Mouse (Mus musculus): ENCODE data around the gene Eipr1. TPM values are rescaled to one million over a fixed set of nuclear protein-coding genes. Genes with fewer than 3 reads are reported as not detected.
"Not testable (repeated sequence)": the region's sequence is repeated elsewhere in the genome, so short reads cannot be mapped to it uniquely, and the experiment has no call there.

The Eipr1 gene
- total RNA-seq, 4 experiments from 2014 or later: 6.5 to 8.3 (median 7.5) TPM

DNA sequence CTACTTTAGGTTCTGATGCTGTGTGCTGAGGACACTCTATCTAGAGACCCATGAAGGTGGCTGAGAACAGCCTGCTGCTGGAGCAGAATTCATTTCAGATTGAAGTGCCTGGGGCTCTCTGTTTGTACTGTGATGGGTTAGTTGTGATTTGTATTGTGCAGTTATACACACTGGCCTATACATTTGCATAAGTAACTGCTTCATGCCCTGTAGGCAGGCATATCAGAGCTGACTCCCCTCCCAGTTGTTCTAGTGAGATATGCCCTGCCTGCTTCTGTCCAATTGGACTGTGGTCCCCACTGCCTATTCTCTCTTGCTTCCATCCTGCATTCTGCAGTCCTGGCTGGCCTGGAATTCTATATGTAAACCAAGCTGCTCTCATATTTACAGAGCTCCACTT lies 128.9 kb downstream of the Eipr1 start:
- DNase-seq (ENCODE audit: low spot score in 2 of 2): no peak

DNA sequence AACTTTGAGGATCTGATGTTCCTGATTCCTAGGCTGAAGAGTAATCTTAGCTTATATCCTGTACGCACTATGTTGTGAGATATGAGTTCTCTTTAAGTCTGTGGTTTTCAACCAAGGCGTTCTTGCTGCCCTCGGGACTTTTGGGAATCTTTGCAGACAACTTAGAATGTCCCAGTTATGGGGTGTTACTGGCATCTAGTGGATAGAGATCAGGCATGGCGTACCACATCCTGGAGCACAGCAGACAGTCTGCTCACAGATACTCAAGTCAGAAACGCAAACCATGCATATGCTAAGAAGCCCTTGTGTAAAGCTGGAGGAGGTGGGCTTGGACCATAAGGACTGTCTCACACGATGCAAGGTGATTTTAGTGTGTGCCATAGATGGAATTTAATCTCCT lies 136.1 kb downstream of the Eipr1 start:
- no peak for DNase-seq (ENCODE audit: low spot score in 2 of 2)

DNA sequence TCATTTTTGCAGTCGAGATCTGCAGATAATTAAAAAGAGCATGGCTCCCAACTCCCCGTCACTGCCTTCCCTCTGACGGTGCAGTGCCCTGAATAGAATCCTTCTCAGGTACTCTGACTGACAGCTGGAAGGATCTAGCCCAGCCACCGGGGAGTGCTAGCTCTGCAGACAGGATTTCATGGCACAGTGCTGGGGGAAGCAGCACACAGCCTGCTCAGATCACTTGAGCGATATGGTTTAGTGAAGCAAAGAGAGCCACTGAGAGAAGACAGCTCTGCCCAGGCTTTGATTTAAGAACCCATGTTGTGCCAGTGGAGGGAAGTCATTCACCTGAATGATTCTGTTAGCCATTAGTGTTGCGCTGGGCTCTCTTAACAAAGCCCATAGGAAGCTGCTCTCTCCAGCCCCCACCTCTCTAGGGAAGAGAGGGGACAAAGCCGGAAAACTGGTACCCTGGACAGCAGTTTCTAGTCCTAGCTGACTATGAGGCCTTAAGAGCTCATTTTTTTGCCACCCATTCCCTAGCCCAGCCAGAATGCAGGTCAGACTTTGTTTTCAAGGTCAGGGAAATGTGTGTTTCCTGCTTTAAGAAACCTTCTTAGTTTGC lies 137.6 kb downstream of the Eipr1 start:
- DNase-seq (ENCODE audit: low spot score in 2 of 2): no peak

DNA sequence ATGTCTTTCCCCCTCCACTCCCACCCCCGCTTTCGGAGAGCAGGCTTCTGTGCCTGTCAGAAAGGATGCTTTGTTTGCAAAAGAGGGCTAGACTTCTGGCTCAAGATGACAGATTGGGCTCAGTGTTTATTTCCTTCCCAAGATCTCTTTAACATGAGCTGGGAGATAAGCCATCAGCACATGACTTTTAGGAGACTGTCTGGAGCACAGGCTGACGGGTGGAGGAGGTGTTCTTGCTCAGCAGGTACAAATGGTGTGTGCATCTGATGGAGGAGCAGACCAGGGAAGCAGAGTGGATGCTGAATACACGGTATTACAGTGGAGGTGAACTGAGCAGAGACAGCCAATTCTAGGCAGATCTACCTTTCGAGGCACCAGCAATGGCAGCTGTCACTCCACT lies 139.9 kb downstream of the Eipr1 start:
- no peak for DNase-seq (ENCODE audit: low spot score in 2 of 2)

DNA sequence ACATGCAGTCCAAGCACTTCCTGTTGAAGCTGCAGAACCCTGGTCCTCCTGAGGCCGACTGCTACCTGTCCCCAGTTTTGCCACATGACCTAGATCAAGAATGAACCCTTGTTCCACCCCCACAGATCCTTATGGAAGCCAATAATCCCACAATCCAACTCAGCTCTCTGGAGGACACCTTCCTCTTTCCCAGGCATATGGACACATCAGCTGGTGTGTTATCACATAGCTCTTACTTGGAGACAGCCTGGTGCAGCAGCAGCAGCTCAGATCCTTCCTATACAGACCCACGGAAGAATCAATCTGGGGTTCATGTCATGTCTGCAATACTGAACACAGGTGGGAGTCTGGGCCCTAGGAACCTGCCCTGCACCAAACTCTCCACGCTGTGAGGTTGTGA lies 145.0 kb downstream of the Eipr1 start:
- no peak for DNase-seq (ENCODE audit: low spot score in 2 of 2)

DNA sequence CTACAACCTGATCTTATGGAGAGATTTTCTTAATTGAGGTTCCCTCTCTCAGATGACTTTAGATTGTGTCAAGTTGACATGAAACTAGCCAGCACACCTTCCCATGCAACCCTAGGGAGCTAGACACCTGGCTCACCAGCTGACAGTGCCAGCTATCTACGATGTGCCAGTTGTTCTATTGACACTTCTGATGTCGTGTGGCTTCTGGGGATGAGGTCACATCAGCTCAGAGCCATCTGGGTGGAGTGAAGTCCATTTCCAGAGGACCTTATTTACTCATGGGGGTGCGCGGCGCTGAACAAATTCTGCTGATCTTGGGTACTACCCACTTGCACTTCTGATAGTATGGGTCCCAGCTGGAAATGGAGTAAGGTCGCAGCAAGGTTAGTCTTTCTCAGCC lies 146.7 kb downstream of the Eipr1 start:
- no peak for DNase-seq (ENCODE audit: low spot score in 2 of 2)

DNA sequence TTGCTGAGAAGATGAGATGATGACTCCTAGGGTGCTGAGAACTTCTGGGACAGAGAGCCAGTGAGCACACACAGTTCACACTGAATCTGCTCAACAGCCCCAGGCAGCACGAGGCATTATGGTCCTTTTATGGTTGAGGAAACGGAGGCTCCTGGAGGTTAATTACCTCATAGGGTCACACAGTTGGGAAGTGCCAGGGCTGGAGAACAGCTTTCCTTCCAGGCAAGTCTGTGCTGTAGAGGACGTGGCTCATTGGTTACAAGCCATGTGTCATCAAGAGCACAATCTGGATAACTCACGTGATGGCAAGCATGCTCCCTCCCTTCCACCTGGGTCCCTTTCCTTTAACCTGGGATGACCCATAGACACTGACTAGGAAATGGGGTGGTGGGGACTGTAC lies 148.1 kb downstream of the Eipr1 start:
- DNase-seq (ENCODE audit: low spot score in 2 of 2): no peak

DNA sequence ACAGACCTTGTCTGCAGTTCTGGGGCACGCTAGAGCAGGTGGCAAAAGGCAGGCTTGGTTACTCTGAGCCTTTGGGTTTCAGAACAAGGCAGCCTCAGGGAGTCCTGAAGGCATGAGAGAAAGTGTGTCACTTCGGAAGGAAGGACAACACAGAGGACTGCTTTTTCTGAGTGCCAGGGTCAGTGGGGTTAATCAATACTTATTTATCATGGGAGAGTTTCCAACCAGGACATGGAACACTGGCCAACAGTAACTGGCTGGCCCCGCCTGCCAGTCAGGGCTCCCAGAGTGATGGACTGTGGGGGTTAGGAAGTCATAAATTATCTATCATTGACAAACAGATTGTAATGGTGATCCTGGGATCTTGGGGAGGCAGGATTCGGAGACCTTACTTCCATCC lies 148.7 kb downstream of the Eipr1 start:
- no peak for DNase-seq (ENCODE audit: low spot score in 2 of 2)

DNA sequence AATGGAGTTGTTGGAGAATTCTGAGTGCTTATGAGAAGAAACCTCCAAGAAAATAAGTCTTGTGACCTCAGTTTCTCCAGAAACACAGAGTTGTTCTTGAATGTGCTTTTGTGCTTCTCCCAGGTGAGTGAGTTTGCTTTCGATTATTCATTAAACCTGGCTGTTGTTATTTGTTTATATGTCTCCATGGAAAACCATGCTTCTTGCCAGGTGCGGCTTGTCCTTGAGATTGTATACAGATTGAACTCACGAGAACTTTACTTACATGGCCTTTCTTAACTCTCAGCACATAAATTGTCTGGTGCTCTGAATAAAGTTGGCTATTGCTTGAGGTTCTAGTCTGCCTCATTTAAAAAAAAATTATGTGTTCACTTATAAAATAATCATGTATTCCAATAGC lies 150.5 kb downstream of the Eipr1 start:
- no peak for DNase-seq (ENCODE audit: low spot score in 2 of 2)

DNA sequence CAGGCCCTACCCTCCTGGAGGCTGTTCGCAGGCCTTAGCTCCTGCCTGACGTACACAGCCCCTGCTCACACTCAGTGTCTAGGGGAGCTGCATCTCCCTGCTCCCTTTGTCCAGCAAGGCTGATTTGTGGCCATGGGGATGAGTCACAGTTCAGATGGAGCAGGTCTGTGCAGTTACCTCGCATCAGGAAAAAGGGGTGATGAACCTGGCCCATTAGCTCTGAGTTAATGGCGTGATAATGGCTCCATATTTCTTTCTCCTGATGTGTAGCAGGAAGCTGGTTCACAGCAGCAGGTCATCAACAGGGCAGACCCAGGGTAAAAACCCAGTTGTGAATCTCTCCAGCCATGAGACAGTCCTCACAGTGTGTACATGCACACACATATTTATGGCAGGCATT lies 151.5 kb downstream of the Eipr1 start:
- no peak for DNase-seq (ENCODE audit: low spot score in 2 of 2)

DNA sequence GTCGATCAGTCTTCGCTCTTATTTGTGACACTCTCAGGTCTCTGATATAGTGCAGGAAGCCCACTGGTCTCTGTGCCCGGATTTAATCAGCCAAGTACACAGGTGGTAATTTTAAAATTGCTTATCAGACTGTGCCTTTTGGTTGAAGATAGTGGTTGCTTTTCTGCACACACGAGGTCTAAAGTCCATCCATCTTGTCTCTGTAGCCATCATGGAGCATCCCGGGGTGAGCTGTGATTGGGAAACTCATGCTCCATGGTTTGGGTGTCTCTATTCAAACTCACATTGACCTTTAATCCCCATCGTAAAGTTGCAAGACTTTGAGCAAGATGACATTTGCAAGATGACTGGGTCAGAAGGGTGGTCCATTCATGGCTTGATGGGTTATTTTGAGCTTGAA lies 153.9 kb downstream of the Eipr1 start:
- no peak for DNase-seq (ENCODE audit: low spot score in 2 of 2)

DNA sequence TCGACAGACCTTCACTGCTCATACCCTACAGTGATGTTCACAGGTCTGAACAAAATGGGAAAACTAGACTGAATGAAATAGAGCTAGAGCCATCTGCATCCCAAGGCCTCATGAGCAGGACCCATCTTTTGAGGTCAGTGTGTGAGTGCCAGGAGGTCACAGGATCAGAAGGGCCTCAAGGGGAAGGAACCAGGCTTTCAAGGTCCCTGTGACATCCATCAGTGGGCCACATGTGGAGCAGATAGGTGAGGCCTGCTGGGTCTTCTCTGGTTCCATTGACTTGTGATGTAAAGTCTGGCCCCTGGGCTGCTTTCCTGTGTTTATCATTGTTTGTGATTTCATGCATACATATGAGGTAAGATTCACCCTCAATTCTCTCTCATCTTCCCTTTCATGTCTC lies 154.4 kb downstream of the Eipr1 start:
- no peak for DNase-seq (ENCODE audit: low spot score in 2 of 2)

DNA sequence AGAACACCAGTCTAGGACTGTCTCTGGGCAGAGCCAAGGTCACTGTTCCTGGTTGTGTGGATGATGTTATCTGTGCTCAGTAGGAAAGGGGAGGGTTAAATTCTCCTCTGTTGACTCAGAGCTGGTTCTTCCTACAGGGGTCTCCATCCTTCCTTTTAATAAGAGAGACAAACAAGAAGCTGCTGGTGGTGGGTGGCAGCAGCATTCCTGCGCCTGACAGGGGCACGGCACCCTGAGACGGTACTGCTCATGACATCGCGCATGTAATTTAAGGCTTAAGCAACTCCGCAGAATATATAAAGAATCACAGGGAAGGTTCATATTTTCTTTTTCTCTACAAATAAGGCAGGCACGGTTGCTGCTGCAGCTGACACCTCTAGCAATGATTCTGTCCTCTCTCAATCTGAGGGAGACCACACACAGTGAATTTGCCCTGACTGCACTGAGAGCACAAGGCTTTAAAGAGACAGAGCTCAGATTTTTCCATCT lies 155.2 kb downstream of the Eipr1 start:
- DNase-seq (ENCODE audit: low spot score in 2 of 2): no peak

DNA sequence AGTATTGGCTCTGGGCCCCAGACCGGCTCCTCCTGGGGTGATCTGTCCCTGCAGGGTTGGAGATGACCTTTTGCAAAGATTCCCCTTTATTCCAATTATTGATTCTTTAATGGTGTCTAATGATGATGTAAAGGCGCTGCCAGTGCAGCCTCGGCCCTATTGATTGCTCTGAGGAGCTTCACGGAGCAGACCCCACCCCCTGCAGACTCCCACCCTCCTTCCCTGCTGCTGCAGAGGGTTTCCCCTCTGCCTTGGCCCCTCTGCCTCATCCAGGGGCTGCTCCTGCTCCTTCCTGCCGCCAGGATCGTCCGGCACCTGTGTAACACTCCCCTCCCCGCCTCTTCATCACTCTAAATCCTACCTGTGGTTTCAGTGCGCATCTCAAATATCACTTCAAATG lies 156.2 kb downstream of the Eipr1 start:
- no peak for DNase-seq (ENCODE audit: low spot score in 2 of 2)

DNA sequence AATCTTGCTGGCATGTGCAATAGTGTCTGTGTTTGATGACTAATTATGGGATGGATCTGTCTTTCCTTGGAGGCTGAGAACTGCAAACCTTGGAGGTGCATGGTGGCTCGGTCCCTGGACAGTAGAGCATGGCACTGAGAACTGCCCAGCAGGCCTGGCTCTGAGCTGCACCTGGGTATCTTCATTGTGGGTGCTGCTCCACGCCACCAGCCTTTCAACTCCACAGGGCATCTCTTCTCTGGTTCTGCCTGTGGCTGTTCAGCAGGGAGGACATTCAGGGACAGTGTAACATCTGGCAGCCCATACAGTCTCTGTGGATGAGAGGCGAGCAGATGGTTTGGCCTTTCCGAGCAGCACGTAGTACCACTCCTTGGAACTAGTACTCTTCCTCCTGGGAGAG lies 158.2 kb downstream of the Eipr1 start:
- DNase-seq (ENCODE audit: low spot score in 2 of 2): no peak

DNA sequence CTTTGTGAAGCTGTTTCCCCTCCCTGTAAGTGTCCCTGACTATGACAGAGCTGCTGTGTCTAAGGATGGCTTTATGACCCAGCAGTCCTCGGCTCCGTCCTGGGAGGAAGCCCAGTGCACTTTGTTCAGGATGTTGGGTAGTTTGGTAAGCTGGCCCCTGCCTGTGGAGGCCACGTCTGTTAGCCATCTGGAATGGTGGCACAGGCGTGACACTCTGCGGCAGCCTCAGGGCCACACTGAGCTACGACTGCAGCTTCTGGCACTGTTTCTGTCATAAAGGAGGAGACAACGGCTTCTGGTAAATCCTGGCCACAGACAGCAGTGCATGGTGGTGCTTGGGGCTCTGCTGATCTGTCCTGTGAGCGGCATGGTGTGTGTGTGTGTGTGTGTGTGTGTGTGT lies 159.0 kb downstream of the Eipr1 start:
- no peak for DNase-seq (ENCODE audit: low spot score in 2 of 2)

DNA sequence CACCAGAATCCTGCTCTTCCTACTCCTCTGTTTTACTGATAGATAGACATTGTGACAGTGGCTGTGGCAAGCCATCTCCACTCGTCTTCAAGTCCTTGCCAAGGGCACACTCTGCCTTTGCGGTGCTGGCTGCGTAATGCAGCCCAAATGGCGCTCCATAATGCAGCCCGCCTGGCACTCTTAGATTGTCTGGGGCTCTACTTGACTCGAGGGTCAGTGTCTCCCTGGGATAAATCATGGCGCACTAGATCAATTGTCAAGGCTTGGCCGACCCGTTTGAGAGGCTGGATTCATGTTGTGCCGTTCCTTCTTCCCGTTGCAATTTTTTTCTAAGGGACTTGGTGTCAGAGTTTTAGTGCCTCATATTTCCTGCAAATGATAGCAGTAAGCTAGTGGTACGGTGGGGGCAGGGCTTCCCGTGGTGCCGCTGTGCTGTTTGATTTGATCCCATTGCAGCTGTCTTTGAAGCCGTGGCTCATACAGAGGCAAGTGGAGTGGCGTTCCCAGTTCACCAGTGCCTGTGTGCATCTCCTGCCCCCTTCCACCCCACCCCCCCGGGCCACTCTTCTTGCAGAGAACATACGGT lies 160.8 kb downstream of the Eipr1 start:
- no peak for DNase-seq (ENCODE audit: low spot score in 2 of 2)

DNA sequence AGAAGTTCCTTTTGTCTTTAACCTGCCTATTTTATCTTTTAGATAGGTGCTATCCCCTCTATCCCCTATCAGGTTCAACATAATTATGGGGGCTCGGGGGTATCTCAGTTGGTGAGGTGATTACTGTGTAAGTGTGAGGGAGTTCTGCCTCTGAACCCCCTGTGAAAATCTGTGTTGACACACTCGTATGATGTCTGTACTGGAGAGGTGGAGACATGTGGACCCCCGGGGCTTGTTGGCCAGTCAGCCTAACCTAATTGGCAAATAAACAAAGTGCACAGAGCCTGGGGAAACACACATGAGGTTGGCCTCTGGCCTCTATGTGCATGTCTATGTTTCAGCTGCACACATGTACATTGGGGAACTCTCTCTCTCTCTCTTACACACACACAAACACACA lies 161.5 kb downstream of the Eipr1 start:
- DNase-seq (ENCODE audit: low spot score in 2 of 2): no peak

DNA sequence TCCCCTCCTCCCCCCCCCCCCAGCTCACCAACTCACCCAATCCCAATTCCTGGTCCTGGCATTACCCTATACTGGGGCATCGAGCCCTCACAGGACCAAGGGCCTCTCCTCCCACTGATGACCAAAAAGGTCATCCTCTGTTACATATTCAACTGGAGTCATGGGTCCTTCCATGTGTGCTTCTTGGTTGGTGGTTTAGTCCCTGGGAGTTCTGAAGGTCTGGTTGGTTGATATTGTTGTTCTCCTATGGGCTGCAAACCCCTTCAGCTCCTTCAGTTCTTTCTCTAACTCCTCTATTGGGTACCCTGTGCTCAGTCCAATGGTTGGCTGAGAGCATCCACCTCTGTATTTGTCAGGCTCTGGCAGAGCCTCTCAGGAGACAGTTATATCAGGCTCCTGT lies 162.5 kb downstream of the Eipr1 start:
- not testable (repeated sequence) for DNase-seq (ENCODE audit: low spot score in 2 of 2)
